ENCODE assay signal across 27 mouse cellular contexts in the genomic region with DNA sequence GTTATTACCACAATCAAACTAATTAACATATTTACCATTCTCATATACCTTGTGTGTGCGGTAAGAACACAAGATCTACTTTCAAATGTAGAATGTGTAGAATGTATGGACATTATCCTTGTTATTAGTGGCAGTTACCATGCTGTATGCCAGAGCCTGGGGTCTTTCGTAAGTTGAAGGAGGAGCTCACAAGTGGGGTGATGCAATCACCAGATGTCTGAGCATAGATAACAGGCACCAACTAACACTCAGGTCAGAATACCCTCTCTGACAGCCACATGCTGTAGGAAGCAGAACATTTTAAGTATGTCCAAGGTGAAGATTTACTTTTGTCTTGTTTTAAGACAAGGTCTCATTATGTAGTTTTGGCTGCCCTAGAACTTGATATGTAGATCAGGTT. TPM values are rescaled to one million over a fixed set of nuclear protein-coding genes. Genes with fewer than 3 reads are reported as not detected.
A peak's percentile ranks its signal among the peaks of the same experiment; 100 is the strongest.
DNase-seq lines count a peak whose midpoint lies in the region; ATAC-seq and TF ChIP-seq lines count a peak whose summit lies in the region.
"Had no signal": no experiment of that assay in that cellular context is flagged by ENCODE, and none has a peak within 500 bp of the region (broad histone marks: within the 10 kb centered on the region; RNA-seq: fewer than 3 reads in every experiment).

No protein-coding gene starts in this region.

- 43% methylated on average over 2 of the region's 2 CpGs for WGBS in liver, embryonic 14.5 days (ENCODE audit: insufficient replicate concordance)

- TF ChIP-seq CTCF in CH12.LX (conservative IDR thresholded peaks at IDR 0.05 in 1 of 2, IDR thresholded peaks at IDR 0.05 in 1 of 2; ENCODE audit: low read depth in 2 of 2, low read length in 2 of 2): no peak
- TF ChIP-seq CTCF in liver, embryonic 14.5 days (IDR thresholded peaks at IDR 0.05; ENCODE audit: low read depth): no peak

- no peak for TF ChIP-seq EP300 in CH12.LX (IDR thresholded peaks at IDR 0.05; ENCODE audit: low read length)
- TF ChIP-seq EP300 in liver, embryonic 14.5 days (IDR thresholded peaks at IDR 0.05; ENCODE audit: low read depth): peak; percentile 64

- no peak overlapping the region for H3K4me3 ChIP-seq in CH12.LX (replicated peaks in 1 of 3; ENCODE audit: low read depth in 2 of 3, low read length in 2 of 3, poor library complexity in 1 of 3)
- no peak overlapping the region for H3K4me3 ChIP-seq in liver, embryonic 14.5 days (ENCODE audit: insufficient read depth in 1 of 2, low read depth in 2 of 2, low read length in 2 of 2)
- H3K4me3 ChIP-seq in myocyte: no peak overlapping the region
- H3K4me3 ChIP-seq: embryonic facial prominence, embryonic 13.5 days; intestine, embryonic 15.5 days; limb, embryonic 10.5 days; limb, embryonic 15.5 days; midbrain, embryonic 10.5 days; midbrain, embryonic 15.5 days; stomach, embryonic 15.5 days had no signal

- intact Hi-C loops in heart, postnatal 14 days (cut with DNase I): no loop called here

- H3K27me3 ChIP-seq in CH12.LX (replicated peaks): no peaks in the 10 kb centered on the region
- H3K27me3 ChIP-seq in liver, embryonic 14.5 days (ENCODE audit: control insufficient read depth, insufficient read depth, low read length): no peaks in the 10 kb centered on the region
- H3K27me3 ChIP-seq in myocyte (ENCODE audit: control insufficient read depth, insufficient read depth, insufficient read length): no peaks in the 10 kb centered on the region
- H3K27me3 ChIP-seq: embryonic facial prominence, embryonic 13.5 days; intestine, embryonic 15.5 days; limb, embryonic 15.5 days; midbrain, embryonic 15.5 days; Patski; stomach, embryonic 15.5 days had no signal

- no peaks in the 10 kb centered on the region for H3K79me2 ChIP-seq in CH12.LX (replicated peaks; ENCODE audit: control insufficient read depth, extremely low read depth, insufficient read depth, poor library complexity, severe bottlenecking)
- no peaks in the 10 kb centered on the region for H3K79me2 ChIP-seq in myocyte (ENCODE audit: control insufficient read depth, insufficient read depth)

- H3K9me3 ChIP-seq in CH12.LX (replicated peaks; ENCODE audit: low read length): no peaks in the 10 kb centered on the region
- H3K9me3 ChIP-seq in liver, embryonic 14.5 days (ENCODE audit: control insufficient read depth, low read length): no peaks in the 10 kb centered on the region
- H3K9me3 ChIP-seq: embryonic facial prominence, embryonic 13.5 days; intestine, embryonic 15.5 days; limb, embryonic 10.5 days; limb, embryonic 15.5 days; midbrain, embryonic 10.5 days; midbrain, embryonic 15.5 days; stomach, embryonic 15.5 days had no signal

- no peaks in the 10 kb centered on the region for H3K36me3 ChIP-seq in CH12.LX (replicated peaks in 1 of 2; ENCODE audit: control insufficient read depth in 1 of 2, insufficient read depth in 1 of 2, low read length in 1 of 2)
- H3K36me3 ChIP-seq in liver, embryonic 14.5 days (replicated peaks; ENCODE audit: control insufficient read depth, insufficient read depth, low read depth): no peaks in the 10 kb centered on the region
- no peaks in the 10 kb centered on the region for H3K36me3 ChIP-seq in myocyte (ENCODE audit: control insufficient read depth, insufficient read depth)
- H3K36me3 ChIP-seq: embryonic facial prominence, embryonic 13.5 days; intestine, embryonic 15.5 days; limb, embryonic 10.5 days; limb, embryonic 15.5 days; midbrain, embryonic 10.5 days; midbrain, embryonic 15.5 days; stomach, embryonic 15.5 days had no signal

- TF ChIP-seq RAD21 in CH12.LX (IDR thresholded peaks at IDR 0.05; ENCODE audit: low read depth, low read length): no peak

- TF ChIP-seq POLR2A in CH12.LX (IDR thresholded peaks at IDR 0.05; ENCODE audit: low read depth, low read length): no peak
- TF ChIP-seq POLR2A in myocyte (IDR thresholded peaks at IDR 0.05; ENCODE audit: insufficient read length, low read depth): no peak

- in situ Hi-C loops in CH12.LX (cut with MboI; ENCODE audit: low pct_ligation_motif_present, low pct_unique_long_range_greater_than_20kb, low sequenced_read_pairs): loop anchor here (5.0 kb wide), 1 partner anchor 33 kb away; a partner anchor contains a TSS

- peaks cover 25 to 55% of the 10 kb centered on the region in 2 experiments for H3K4me1 ChIP-seq in CH12.LX (ENCODE audit: control insufficient read depth in 1 of 2, insufficient read depth in 2 of 2)
- peaks cover 37 to 52% of the 10 kb centered on the region in 2 experiments for H3K4me1 ChIP-seq in liver, embryonic 14.5 days (replicated peaks; ENCODE audit: control insufficient read depth in 2 of 2, insufficient read depth in 2 of 2, low read length in 1 of 2)
- H3K4me1 ChIP-seq: embryonic facial prominence, embryonic 13.5 days; intestine, embryonic 15.5 days; limb, embryonic 15.5 days; midbrain, embryonic 15.5 days; stomach, embryonic 15.5 days had no signal

- no peak overlapping the region for H3K4me2 ChIP-seq in CH12.LX (ENCODE audit: insufficient read depth, low read depth, poor library complexity, severe bottlenecking)
- H3K4me2 ChIP-seq in liver, embryonic 14.5 days (ENCODE audit: low read depth): no peak overlapping the region
- no peak overlapping the region for H3K4me2 ChIP-seq in myocyte (ENCODE audit: low read depth)
- H3K4me2 ChIP-seq: embryonic facial prominence, embryonic 13.5 days; intestine, embryonic 15.5 days; limb, embryonic 15.5 days; lung, embryonic 14.5 days; midbrain, embryonic 15.5 days; stomach, embryonic 15.5 days had no signal

- peak overlapping the region; percentile 13; the same call in 1 of the 2 replicates for H3K27ac ChIP-seq in CH12.LX (ENCODE audit: insufficient read depth, low read depth)
- no peak overlapping the region for H3K27ac ChIP-seq in liver, embryonic 14.5 days
- H3K27ac ChIP-seq: embryonic facial prominence, embryonic 13.5 days; hindbrain, postnatal 0 days; intestine, embryonic 15.5 days; kidney, postnatal 0 days; limb, embryonic 10.5 days; limb, embryonic 15.5 days; midbrain, embryonic 10.5 days; midbrain, embryonic 15.5 days; stomach, embryonic 15.5 days had no signal

- H3ac ChIP-seq in myocyte (ENCODE audit: control insufficient read depth, insufficient read length): no peak overlapping the region

- DNase-seq in CH12.LX (ENCODE audit: extremely low read depth) (peak; percentile 44), NIH3T3 (ENCODE audit: low read depth) (peak; percentile 38)
- no peak for DNase-seq in liver, embryonic 14.5 days (ENCODE audit: low read depth in 3 of 3, low spot score in 3 of 3)
- no peak for DNase-seq in urinary bladder, postnatal 36 days (ENCODE audit: low spot score in 2 of 2)
- no peak for DNase-seq in heart, postnatal 14 days
- no peak for DNase-seq in layer of hippocampus, postnatal 14 days (ENCODE audit: low spot score in 2 of 2)
- DNase-seq: adrenal gland, postnatal 10 days; cerebellum, adult 11 months; cerebellum, adult 9-10 months; forebrain, postnatal 0 days; gastrocnemius, postnatal 10 days; kidney, adult 8-10 months; kidney, postnatal 4 days; lung, embryonic 14.5 days; lung, postnatal 36 days; right cerebral cortex, postnatal 25 days had no signal

- 0 out of 2 replicates have a peak overlapping the region, but pooled peaks have one; percentile 18 for H3K9ac ChIP-seq in CH12.LX (ENCODE audit: insufficient read depth, low read depth)
- H3K9ac ChIP-seq in liver, embryonic 14.5 days (replicated peaks): no peak overlapping the region; the same call in 1 of the 2 replicates
- H3K9ac ChIP-seq: embryonic facial prominence, embryonic 13.5 days; forebrain, postnatal 0 days; intestine, embryonic 15.5 days; limb, embryonic 15.5 days; lung, embryonic 14.5 days; midbrain, embryonic 15.5 days; stomach, embryonic 15.5 days had no signal

- peak; percentile 27; the same call in 1 of the 2 replicates for ATAC-seq in liver, embryonic 14.5 days (ENCODE audit: insufficient read depth)
- ATAC-seq: forebrain, postnatal 0 days; hindbrain, postnatal 0 days; intestine, embryonic 15.5 days; midbrain, embryonic 15.5 days; Patski had no signal

- dilution Hi-C loops in CH12.LX (cut with MboI; ENCODE audit: extremely low pct_ligation_motif_present, extremely low pct_unique_long_range_greater_than_20kb, low sequenced_read_pairs): no loop called here

TF ChIP-seq in CH12.LX, 34 proteins besides CTCF, POLR2A, EP300 and RAD21:
- 0 out of 2 replicates have a peak, but pooled peaks have one; percentile 50 for TF ChIP-seq TBP (conservative IDR thresholded peaks at IDR 0.05; ENCODE audit: low read depth, low read length)
- no peak for TF ChIP-seq GABPA (IDR thresholded peaks at IDR 0.05; ENCODE audit: insufficient replicate concordance, low read depth, low read length)
- TF ChIP-seq ZNF384 (IDR thresholded peaks at IDR 0.05; ENCODE audit: low read depth, low read length): no peak
- TF ChIP-seq MAX (IDR thresholded peaks at IDR 0.05; ENCODE audit: low read length): no peak
- TF ChIP-seq USF1 (IDR thresholded peaks at IDR 0.05; ENCODE audit: low read depth, low read length): no peak
- TF ChIP-seq MAZ (IDR thresholded peaks at IDR 0.05; ENCODE audit: low read depth, low read length): no peak
- TF ChIP-seq MAFK (IDR thresholded peaks at IDR 0.05; ENCODE audit: insufficient replicate concordance, low read length): no peak

TF ChIP-seq in myocyte, 11 proteins besides CTCF, POLR2A, EP300 and RAD21:
- TF ChIP-seq CEBPB (IDR thresholded peaks at IDR 0.05; ENCODE audit: insufficient read depth, poor library complexity, severe bottlenecking) (0 out of 2 replicates have a peak, but pooled peaks have one; percentile 47), REST (IDR thresholded peaks at IDR 0.05; ENCODE audit: insufficient read depth, insufficient read length) (no peak)

RNA-seq across cellular contexts. Expression of a gene that starts 34.1 kb away (rescaled TPM):
- total RNA-seq in CH12.LX (2012; rRNA removed) (4.4 and 5.1 TPM in 2 replicates), CH12.LX (2014; rRNA removed) (3.1 and 4.7 TPM in 2 replicates)
- polyA plus RNA-seq in CH12.LX (2012; ENCODE audit: insufficient read length, low read depth) (6.7 and 8.4 TPM in 2 replicates), myocyte (2012; fragmentation: generic; extraction: Trizol) (25.4 TPM)
- polyA plus RNA-seq in liver, embryonic 14.5 days (2012; rRNA removed): 3.6 and 3.7 TPM in 2 replicates
- 4.2 and 4.3 TPM in 2 replicates for polyA plus RNA-seq in liver, embryonic 14.5 days (2014; fragmentation: Nextera tagmentation; extraction: Ambion mirVana)
- total RNA-seq in heart, postnatal 14 days (2021): 10 to 100 TPM; 10.2 to 11.3 TPM
- 1 to 10 TPM; 2.5 to 3.2 TPM for total RNA-seq in layer of hippocampus, postnatal 14 days (2021)

Comparison
In these comparisons a context has a peak if more than half of its experiments do, and no peak if none do; other contexts are left out.
1. DNase-seq: peak in CH12.LX (single experiment) and NIH3T3 (single experiment); none in liver, embryonic 14.5 days (0 of 3), urinary bladder, postnatal 36 days (0 of 2), heart, postnatal 14 days (0 of 2) and layer of hippocampus, postnatal 14 days (0 of 2).